Mouse (Mus musculus) Patski (cell line): Measurements from ENCODE around the gene Pdia3. TPM values are rescaled to one million over a fixed set of nuclear protein-coding genes. Genes with fewer than 3 reads are reported as not detected.
A peak's percentile ranks its signal among the peaks of the same experiment; 100 is the strongest.
"Not testable (repeated sequence)": the region's sequence is repeated elsewhere in the genome, so short reads cannot be mapped to it uniquely, and the experiment has no call there.

ENCODE experiments used
- ATAC-seq: fragments of 100-300 bp; one replicate; pipeline ENCODE4 v1.8.0; 2021
- CTCF ChIA-PET: fragments of 350-600 bp; sonication (Branson Sonifier 250); formaldehyde crosslinking; loops from one replicate; lab custom pipeline; 2022; ENCODE audit warnings: inconsistent platforms; lab: Charles Lee
- POLR2A ChIA-PET: fragments of 350-600 bp; sonication (Branson Sonifier 250); formaldehyde crosslinking; loops from one replicate; lab custom pipeline; 2022; ENCODE audit warnings: antibody characterized with exemption, inconsistent platforms; lab: Charles Lee
- DNase-seq: peaks from one replicate; pipeline ENCODE4 v3.0.0-alpha.2; 2011; ENCODE audit warnings: low read depth, low spot score
- H3K27me3 ChIP-seq: fragments of 371-371 bp; one replicate; pipeline ENCODE4 v1.5.1; 2021
- CTCF ChIP-seq: fragments of 100-300 bp; IDR thresholded peaks from one replicate; pipeline ENCODE4 v1.5.1; 2021
- in situ Hi-C: fragments of 300-500 bp; cut with MboI; formaldehyde crosslinking; loops from 3 replicates; pipeline ENCODE4 v1.11.1; 2018; ENCODE audit warnings: low pct_unique_long_range_greater_than_20kb, mixed read lengths
- polyA plus RNA-seq: library from polyadenylated mRNA; unstranded; gene quantifications from one replicate; pipeline ENCODE4 v1.2.3, GENCODE M21; 2021

Gene Pdia3
- polyA plus RNA-seq, 1 experiment from 2014 or later, result 942 TPM

DNA sequence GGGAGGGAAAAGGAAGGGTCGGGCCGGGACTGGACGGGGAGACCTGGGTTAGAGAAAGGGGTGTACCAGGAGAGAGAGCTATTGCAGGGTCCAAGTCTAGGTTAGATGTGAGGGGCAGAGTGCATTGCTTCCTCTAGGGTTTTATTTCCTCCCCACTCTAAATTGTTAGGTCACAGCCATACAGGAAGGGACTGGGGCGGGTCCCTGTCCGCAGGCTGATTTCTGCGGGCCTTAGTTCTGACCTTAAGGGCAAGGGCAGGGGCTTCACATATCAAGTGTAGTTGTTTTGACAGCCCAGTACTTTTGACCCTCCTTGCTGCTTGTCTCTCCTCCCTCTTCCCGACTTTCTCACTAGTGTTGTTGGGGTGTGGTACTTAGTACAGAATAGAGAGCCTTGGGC, 36.5 kb downstream of the Pdia3 start:
- CTCF ChIA-PET, result interaction anchor here (1.2 to 1.3 kb wide), 2 partner anchors 9 to 40 kb away, joined by 3 read pairs; no protein-coding TSS in a partner anchor
- DNase-seq, result no peak
- POLR2A ChIA-PET, result interaction anchor here (0.5 to 1.5 kb wide), 3 partner anchors 8 to 74 kb away, joined by 3 to 4 read pairs (median 3); no protein-coding TSS in a partner anchor
- no peak for ATAC-seq
- no peaks in the 10 kb centered on the region for H3K27me3 ChIP-seq
- TF ChIP-seq CTCF, result no peak
- in situ Hi-C loops, result no loop called here

DNA sequence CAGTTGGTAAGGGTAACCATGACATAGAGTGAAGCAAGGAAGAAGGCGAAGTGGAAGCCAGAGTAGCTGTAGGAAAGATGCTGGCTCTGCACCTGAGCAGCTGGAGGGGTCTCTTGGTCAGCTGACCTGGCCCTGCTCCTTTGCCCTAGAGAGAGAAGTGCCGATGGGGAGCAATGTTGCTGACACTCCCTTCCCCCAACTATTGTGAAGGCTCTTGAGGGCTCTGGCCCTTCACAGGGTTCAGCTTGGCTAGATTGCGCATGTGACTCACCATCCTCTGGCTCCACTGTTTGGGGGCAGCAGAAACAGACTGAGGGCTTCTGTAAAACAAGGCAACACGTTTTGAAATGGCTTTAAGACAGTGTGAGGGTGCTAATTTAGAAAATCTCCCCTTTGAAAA, 38.8 kb downstream of the Pdia3 start:
- DNase-seq (no peak), ATAC-seq (no peak)
- in situ Hi-C loops, result no loop called here
- POLR2A ChIA-PET, result no interaction called here
- CTCF ChIA-PET, result no interaction called here
- H3K27me3 ChIP-seq, result no peaks in the 10 kb centered on the region
- TF ChIP-seq CTCF, result no peak

DNA sequence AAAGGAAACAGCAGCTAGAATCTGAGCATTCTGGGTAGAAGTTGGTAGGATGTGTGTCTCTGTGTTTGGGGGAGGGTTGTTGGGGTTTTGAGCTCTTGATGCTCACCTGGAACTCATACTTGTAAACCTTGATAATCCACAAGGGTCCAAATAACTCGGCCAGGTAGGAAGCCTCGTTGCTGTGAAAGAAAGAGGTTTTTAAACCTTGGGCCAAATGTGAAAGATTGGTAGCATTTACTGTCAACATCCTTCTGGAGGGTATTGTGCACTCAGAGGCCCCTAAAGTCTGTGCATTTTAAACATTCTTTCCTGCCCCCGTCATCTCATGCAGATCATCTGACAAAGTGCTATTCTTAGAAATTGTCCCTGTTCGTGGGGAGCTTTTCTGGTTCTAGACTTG, 39.4 kb downstream of the Pdia3 start, which contains the start of gene Hypk:
TSS of gene Hypk (plus strand) at position 301 of the 400 bp plus-strand sequence.
- DNase-seq (no peak), ATAC-seq (no peak)
- in situ Hi-C loops, result no loop called here
- ChIA-PET POLR2A (interaction anchor here (0.6 kb wide), 2 partner anchors 9 to 418 kb away, joined by 3 to 4 read pairs; partner anchors contain the start of gene Ell3), CTCF (no interaction called here)
- no peaks in the 10 kb centered on the region for H3K27me3 ChIP-seq
- no peak for TF ChIP-seq CTCF

GRCm38 (mm10) chr2:121453917-121454316, 40.3 kb downstream of the Pdia3 start:
- TF ChIP-seq CTCF, result no peak
- in situ Hi-C loops, result no loop called here
- POLR2A ChIA-PET, result no interaction called here
- H3K27me3 ChIP-seq, result no peaks in the 10 kb centered on the region
- DNase-seq (no peak), ATAC-seq (no peak)
- CTCF ChIA-PET, result no interaction called here

DNA sequence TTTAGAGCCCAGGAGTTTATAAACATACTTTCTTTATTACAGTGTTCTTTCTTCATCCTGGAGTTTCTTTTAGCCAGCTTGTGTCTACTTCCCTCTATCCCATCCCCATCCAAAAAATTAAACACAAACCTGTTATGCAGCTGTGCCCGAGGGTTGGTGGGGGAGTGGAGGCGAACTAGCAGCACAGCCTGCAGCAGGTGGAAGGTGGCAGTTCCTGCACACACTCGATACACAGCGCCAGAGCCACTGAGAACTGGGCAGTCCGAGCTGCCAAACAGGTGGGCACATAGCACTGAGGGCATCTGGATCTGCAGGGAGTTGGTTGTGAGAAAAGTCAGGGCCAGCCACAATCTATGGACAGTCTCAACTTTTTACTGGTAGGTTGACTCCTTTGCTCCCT, 42.0 kb downstream of the Pdia3 start:
- in situ Hi-C loops, result no loop called here
- no peaks in the 10 kb centered on the region for H3K27me3 ChIP-seq
- POLR2A ChIA-PET, result no interaction called here
- DNase-seq (no peak), ATAC-seq (no peak)
- CTCF ChIA-PET, result no interaction called here
- no peak for TF ChIP-seq CTCF

DNA sequence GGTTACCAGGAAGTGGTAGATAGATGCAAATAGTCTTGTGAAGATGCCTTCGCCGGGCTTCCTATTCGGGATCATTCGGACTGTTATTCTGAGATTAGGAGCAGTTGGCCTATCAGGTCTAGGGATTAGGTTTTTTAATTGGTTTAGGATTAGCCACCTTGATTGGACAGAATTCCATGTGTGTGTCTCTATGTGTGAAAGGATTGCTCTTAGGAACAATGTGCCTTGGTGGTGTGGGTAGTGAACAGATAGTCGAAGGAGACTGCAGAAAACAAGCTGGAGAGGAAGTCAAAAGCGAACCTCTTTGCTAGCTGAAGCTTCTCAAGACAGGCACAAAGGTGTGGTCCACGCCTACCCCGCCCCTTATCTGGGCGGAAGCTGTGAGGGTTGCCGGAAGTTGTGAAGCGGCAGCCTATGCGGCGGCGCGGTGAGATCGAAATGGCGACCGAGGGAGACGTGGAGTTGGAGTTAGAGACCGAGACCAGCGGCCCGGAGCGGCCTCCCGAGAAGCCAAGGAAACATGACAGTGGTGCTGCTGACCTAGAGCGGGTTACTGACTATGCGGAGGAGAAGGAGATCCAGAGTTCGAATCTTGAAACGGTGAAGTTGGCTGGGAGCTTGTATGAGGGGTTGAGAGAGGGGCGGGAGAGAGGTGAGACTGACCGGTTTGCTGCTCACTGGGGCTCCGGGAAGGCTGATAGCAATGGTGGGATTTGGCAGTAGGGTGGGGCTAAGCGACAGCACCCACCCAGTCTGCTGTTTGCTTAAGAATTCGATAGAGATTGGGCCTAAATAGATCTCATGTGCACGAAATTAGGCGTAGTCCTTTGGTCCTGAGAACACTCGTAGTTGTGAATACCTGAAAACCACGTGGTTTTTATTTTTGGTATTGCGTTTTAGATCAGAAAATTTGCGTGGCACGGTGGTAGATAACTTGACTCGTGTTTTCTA, 43.4 kb downstream of the Pdia3 start, which contains the start of gene Serinc4:
TSS of gene Serinc4 (minus strand) at position 90 of the 951 bp plus-strand sequence.
- ATAC-seq, result peak; percentile 70
- POLR2A ChIA-PET, result interaction anchor here (1.0 to 1.1 kb wide), 2 partner anchors 9 to 11 kb away, joined by 4 read pairs; no protein-coding TSS in a partner anchor
- no peak for DNase-seq
- TF ChIP-seq CTCF, result no peak
- in situ Hi-C loops, result no loop called here
- no peaks in the 10 kb centered on the region for H3K27me3 ChIP-seq
- CTCF ChIA-PET, result no interaction called here

DNA sequence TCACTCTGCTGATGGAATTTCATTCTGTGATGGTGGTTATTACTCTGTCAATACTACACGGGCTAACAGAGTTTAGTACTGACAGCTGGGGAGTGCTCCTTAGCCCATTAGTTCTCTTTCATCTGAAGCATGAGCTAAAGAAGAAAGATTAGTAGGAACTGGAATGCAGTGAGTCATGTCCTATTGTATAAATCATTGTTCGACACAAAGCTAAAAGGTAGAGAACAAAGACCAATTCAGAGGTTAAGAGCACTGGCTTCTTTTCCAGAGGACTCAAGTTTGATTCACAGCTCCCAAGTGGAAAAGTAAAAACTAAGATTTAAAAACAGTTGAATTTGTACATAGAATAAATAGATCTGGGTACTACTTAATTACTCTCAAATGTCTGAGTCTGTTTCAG, 46.5 kb downstream of the Pdia3 start:
- ChIA-PET CTCF (no interaction called here), POLR2A (no interaction called here)
- ATAC-seq (peak; percentile 14), DNase-seq (no peak)
- in situ Hi-C loops, result no loop called here
- no peaks in the 10 kb centered on the region for H3K27me3 ChIP-seq
- no peak for TF ChIP-seq CTCF

DNA sequence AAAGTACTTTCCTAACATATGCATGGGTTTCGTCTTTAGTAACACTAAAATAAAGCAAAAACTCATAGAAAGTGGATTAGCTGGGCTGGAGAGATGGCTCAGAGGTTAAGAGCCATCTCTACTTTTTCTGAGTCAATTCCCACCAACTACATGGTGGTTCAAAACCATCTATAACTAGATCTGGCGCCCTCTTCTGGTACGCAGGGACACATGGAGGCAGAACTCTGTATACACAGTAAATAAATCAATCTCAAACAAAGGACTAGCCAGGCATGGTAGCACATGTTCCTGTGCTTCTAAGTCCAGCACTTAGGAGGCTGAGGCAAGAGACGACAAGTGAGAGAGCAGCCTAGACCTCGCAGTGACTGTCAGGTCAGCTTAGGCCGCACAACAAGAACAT, 55.4 kb downstream of the Pdia3 start:
- ATAC-seq, in situ Hi-C loops, POLR2A ChIA-PET: not testable (repeated sequence)

GRCm38 (mm10) chr2:121472783-121473182, 59.2 kb downstream of the Pdia3 start:
- CTCF ChIA-PET, H3K27me3 ChIP-seq, in situ Hi-C loops, DNase-seq, ATAC-seq: not testable (repeated sequence)
- POLR2A ChIA-PET, result interaction anchor here (0.6 to 0.7 kb wide), 3 partner anchors 34 to 51 kb away, joined by 3 to 4 read pairs (median 3); no protein-coding TSS in a partner anchor

More for the DNA sequence above, 55.4 kb downstream of the Pdia3 start:
- DNase-seq, CTCF ChIA-PET, H3K27me3 ChIP-seq: not testable (repeated sequence)

- H3K27me3 ChIP-seq, CTCF ChIA-PET, in situ Hi-C loops, DNase-seq: not testable (repeated sequence)
- POLR2A ChIA-PET, result interaction anchor here (0.7 to 1.4 kb wide), 3 partner anchors 60 to 184 kb away, joined by 3 to 5 read pairs (median 4); partner anchors contain the start of genes Catsper2, Map1a and Pdia3
- ATAC-seq, result peak; percentile 89
Measured at GRCm38 (mm10) chr2:121473301-121474179, 60.0 kb downstream of the Pdia3 start, which contains the start of gene Mfap1b. Gene Mfap1b, minus strand, starts transcription at chr2:121474067.
